In the genomic region with DNA sequence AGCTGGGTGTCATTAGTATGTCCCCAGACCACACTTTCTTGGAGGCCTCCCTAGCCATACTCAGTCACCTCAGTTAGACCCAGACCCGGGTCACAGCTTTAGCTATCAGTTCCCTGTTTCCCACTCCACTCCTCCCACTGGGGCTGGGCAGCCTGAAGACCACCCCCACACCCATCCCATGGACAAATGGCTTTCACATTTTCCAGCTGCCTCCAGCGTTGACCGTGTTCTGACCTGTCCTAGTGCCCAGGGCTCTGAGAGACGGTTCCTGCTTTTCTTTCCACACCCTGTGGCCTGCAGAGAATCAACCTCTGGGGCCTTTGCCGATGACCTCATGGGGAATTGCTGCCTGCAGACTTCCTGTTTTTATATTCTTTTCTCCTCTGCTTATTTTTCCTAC, we compare ENCODE assay signal across 11 mouse cellular contexts. TPM values are rescaled to one million over a fixed set of nuclear protein-coding genes. Genes with fewer than 3 reads are reported as not detected.
DNase-seq lines count a peak whose midpoint lies in the region; ATAC-seq and TF ChIP-seq lines count a peak whose summit lies in the region.
"Had no signal": no experiment of that assay in that cellular context is flagged by ENCODE, and none has a peak within 500 bp of the region (broad histone marks: within the 10 kb centered on the region; RNA-seq: fewer than 3 reads in every experiment).

No protein-coding gene starts in this region.

- ATAC-seq in forebrain, postnatal 0 days: no peak
- ATAC-seq in heart, embryonic 11.5 days (replicated peaks; ENCODE audit: insufficient number of reproducible peaks, low FRiP score, low TSS enrichment): peak; percentile 81

- H3K4me3 ChIP-seq in forebrain, embryonic 10.5 days: no peak overlapping the region
- no peak overlapping the region for H3K4me3 ChIP-seq in forebrain, postnatal 0 days (ENCODE audit: low read depth, low read length)
- H3K4me3 ChIP-seq in bone marrow macrophage, adult 2 months (ENCODE audit: insufficient read depth, low read length): no peak overlapping the region
- no peak overlapping the region for H3K4me3 ChIP-seq in heart, embryonic 11.5 days (ENCODE audit: low read depth, low read length)
- H3K4me3 ChIP-seq: hindbrain, embryonic 13.5 days had no signal

- no peak overlapping the region for H3K9ac ChIP-seq in forebrain, postnatal 0 days
- no peak overlapping the region for H3K9ac ChIP-seq in heart, embryonic 11.5 days (ENCODE audit: low read depth, low read length)
- H3K9ac ChIP-seq: hindbrain, embryonic 13.5 days had no signal

- DNase-seq in forebrain, embryonic 10.5 days (ENCODE audit: extremely low spot score, low spot score): no peak
- DNase-seq in forebrain, postnatal 0 days: no peak
- peak; percentile 47 for DNase-seq in kidney, postnatal 14 days
- DNase-seq in left cerebral cortex, adult 8-10 months (ENCODE audit: low spot score in 2 of 2): no peak
- no peak for DNase-seq in layer of hippocampus, adult 18-20 months (ENCODE audit: low spot score in 2 of 2)
- no peak for DNase-seq in left cerebral cortex, postnatal 25 days (ENCODE audit: low spot score in 2 of 2)
- DNase-seq: thymus, postnatal 14 days had no signal

- H3K36me3 ChIP-seq in forebrain, embryonic 10.5 days (replicated peaks): no peaks in the 10 kb centered on the region
- no peaks in the 10 kb centered on the region for H3K36me3 ChIP-seq in forebrain, postnatal 0 days (ENCODE audit: insufficient read depth)
- no peaks in the 10 kb centered on the region for H3K36me3 ChIP-seq in heart, embryonic 11.5 days (ENCODE audit: control insufficient read depth, insufficient read depth, low read length)
- H3K36me3 ChIP-seq: hindbrain, embryonic 13.5 days had no signal

- peak overlapping the region; percentile 20; the same call in 1 of the 2 replicates for H3K27ac ChIP-seq in forebrain, embryonic 10.5 days
- no peak overlapping the region for H3K27ac ChIP-seq in forebrain, postnatal 0 days (ENCODE audit: low read depth, low read length)
- H3K27ac ChIP-seq in bone marrow macrophage, adult 2 months (ENCODE audit: insufficient read depth, low read depth, low read length): peak overlapping the region; percentile 17; the same call in 1 of the 2 replicates
- peak overlapping the region; percentile 62 for H3K27ac ChIP-seq in heart, embryonic 11.5 days (ENCODE audit: low read depth, low read length)
- H3K27ac ChIP-seq: hindbrain, embryonic 13.5 days had no signal

- TF ChIP-seq POLR2A in bone marrow macrophage, adult 2 months (IDR thresholded peaks at IDR 0.05; ENCODE audit: borderline replicate concordance, low read depth, low read length): no peak

- no peak for TF ChIP-seq CTCF in forebrain, postnatal 0 days (IDR thresholded peaks at IDR 0.05; ENCODE audit: low read depth)
- TF ChIP-seq CTCF in bone marrow macrophage, adult 2 months (IDR thresholded peaks at IDR 0.05; ENCODE audit: low read depth, low read length): no peak

- intact Hi-C loops in left cerebral cortex, postnatal 25 days (cut with DNase I): loop anchor here (5.0 kb wide), 1 partner anchor 34 kb away; a partner anchor contains a TSS

- H3K9me3 ChIP-seq in forebrain, embryonic 10.5 days: no peaks in the 10 kb centered on the region
- no peaks in the 10 kb centered on the region for H3K9me3 ChIP-seq in forebrain, postnatal 0 days (ENCODE audit: low read length)
- H3K9me3 ChIP-seq in heart, embryonic 11.5 days (replicated peaks; ENCODE audit: control insufficient read depth, low read length): no peaks in the 10 kb centered on the region
- H3K9me3 ChIP-seq: hindbrain, embryonic 13.5 days had no signal

- H3K27me3 ChIP-seq in forebrain, embryonic 10.5 days (ENCODE audit: poor library complexity, severe bottlenecking): no peaks in the 10 kb centered on the region
- H3K27me3 ChIP-seq in forebrain, postnatal 0 days (ENCODE audit: insufficient read depth, low read length): no peaks in the 10 kb centered on the region
- no peaks in the 10 kb centered on the region for H3K27me3 ChIP-seq in heart, embryonic 11.5 days (ENCODE audit: control insufficient read depth, insufficient read depth, low read length)
- H3K27me3 ChIP-seq: hindbrain, embryonic 13.5 days had no signal

- no peak overlapping the region for H3K4me2 ChIP-seq in forebrain, postnatal 0 days (ENCODE audit: low read depth)
- H3K4me2 ChIP-seq in heart, embryonic 11.5 days: peak overlapping the region; percentile 38
- H3K4me2 ChIP-seq: hindbrain, embryonic 13.5 days had no signal

- 61% methylated on average over 5 of the region's 5 CpGs for WGBS in forebrain, embryonic 10.5 days
- 73% methylated on average over 5 of the region's 5 CpGs for WGBS in forebrain, postnatal 0 days
- WGBS in heart, embryonic 11.5 days (ENCODE audit: insufficient replicate concordance): 11% methylated on average over 5 of the region's 5 CpGs

- peaks cover 26% of the 10 kb centered on the region for H3K4me1 ChIP-seq in forebrain, embryonic 10.5 days
- no peaks in the 10 kb centered on the region for H3K4me1 ChIP-seq in forebrain, postnatal 0 days (ENCODE audit: insufficient read depth)
- H3K4me1 ChIP-seq in bone marrow macrophage, adult 2 months (ENCODE audit: control insufficient read depth, insufficient read depth, low read length): peaks cover 12% of the 10 kb centered on the region
- peaks cover 26% of the 10 kb centered on the region for H3K4me1 ChIP-seq in heart, embryonic 11.5 days (ENCODE audit: control insufficient read depth, insufficient read depth, low read length)
- H3K4me1 ChIP-seq: hindbrain, embryonic 13.5 days had no signal

RNA-seq across cellular contexts. Expression of a gene that starts 36.5 kb away (rescaled TPM):
- polyA plus RNA-seq in forebrain, embryonic 10.5 days (2016; fragmentation: Nextera tagmentation; extraction: Ambion mirVana): 32.5 and 33.1 TPM in 2 replicates
- 6.2 and 8.9 TPM in 2 replicates for total RNA-seq in forebrain, postnatal 0 days (2014; rRNA removed)
- 8.8 and 10.2 TPM in 2 replicates for polyA plus RNA-seq in forebrain, postnatal 0 days (2015; fragmentation: Nextera tagmentation; extraction: Ambion mirVana)
- polyA plus RNA-seq in bone marrow macrophage, adult 2 months (2012; ENCODE audit: insufficient read depth, insufficient read length, missing spikeins): 5.9 and 6.0 TPM in 2 replicates
- 19.2 and 26.8 TPM in 2 replicates for polyA plus RNA-seq in heart, embryonic 11.5 days (2014; fragmentation: Nextera tagmentation; extraction: Ambion mirVana)
- total RNA-seq in left cerebral cortex, adult 8-10 months (2022): 10 to 100 TPM in 1 of 4 experiments, 1 to 10 TPM in 3; 6.8 to 10.6 (median 7.5) TPM
- total RNA-seq in layer of hippocampus, adult 18-20 months (2021): 1 to 10 TPM; 5.5 to 6.3 TPM
- total RNA-seq in left cerebral cortex, postnatal 25 days (2021): 1 to 10 TPM; 8.6 to 9.2 TPM

RNA-seq across cellular contexts. Expression of a gene that starts 45.0 kb away (rescaled TPM):
- 0.74 and 0.82 TPM in 2 replicates for polyA plus RNA-seq in forebrain, embryonic 10.5 days (2016; fragmentation: Nextera tagmentation; extraction: Ambion mirVana)
- 31.2 and 34.4 TPM in 2 replicates for total RNA-seq in forebrain, postnatal 0 days (2014; rRNA removed)
- 22.0 and 23.8 TPM in 2 replicates for polyA plus RNA-seq in forebrain, postnatal 0 days (2015; fragmentation: Nextera tagmentation; extraction: Ambion mirVana)
- polyA plus RNA-seq in bone marrow macrophage, adult 2 months (2012; ENCODE audit: insufficient read depth, insufficient read length, missing spikeins): not detected in 2 replicates
- polyA plus RNA-seq in heart, embryonic 11.5 days (2014; fragmentation: Nextera tagmentation; extraction: Ambion mirVana): 0.40 and 0.92 TPM in 2 replicates
- 10 to 100 TPM; 43.2 to 46.2 (median 43.7) TPM for total RNA-seq in left cerebral cortex, adult 8-10 months (2022)
- 10 to 100 TPM; 37.3 to 43.1 TPM for total RNA-seq in layer of hippocampus, adult 18-20 months (2021)
- total RNA-seq in left cerebral cortex, postnatal 25 days (2021): 10 to 100 TPM; 36.5 to 36.7 TPM
- total RNA-seq: liver, adult 2 months had no signal
- polyA plus RNA-seq: liver, adult 2 months had no signal
